Mouse (Mus musculus) heart, embryonic 13.5 days (tissue): ENCODE data around the gene Dbi. TPM values are rescaled to one million over a fixed set of nuclear protein-coding genes. Genes with fewer than 3 reads are reported as not detected.

Experiments used
- ATAC-seq: fragments of 200-750 bp; cut with Nextera tagmentation; 2 replicates; pipeline ENCODE4 v1.8.0; 2017; ENCODE audit warnings: moderate TSS enrichment; ENCODE audit not compliant: insufficient number of reproducible peaks, low FRiP score, low TSS enrichment; ENCODE audit errors: extremely low read depth
- H3K27ac ChIP-seq: fragments of 300-500 bp; sonication (generic); replicated peaks from 2 replicates; pipeline ENCODE4 v1.5.1; 2015; ENCODE audit warnings: moderate library complexity, mild to moderate bottlenecking, inconsistent platforms
- H3K27me3 ChIP-seq: fragments of 300-500 bp; sonication (generic); replicated peaks from 2 replicates; pipeline ENCODE4 v1.6.1; 2015; ENCODE audit warnings: mild to moderate bottlenecking, inconsistent platforms
- H3K36me3 ChIP-seq: fragments of 300-500 bp; sonication (generic); 2 replicates; pipeline ENCODE4 v1.6.1; 2015; ENCODE audit warnings: mild to moderate bottlenecking, inconsistent platforms
- H3K4me1 ChIP-seq: fragments of 300-500 bp; sonication (generic); 2 replicates; pipeline ENCODE4 v1.6.1; 2015; ENCODE audit warnings: inconsistent platforms
- H3K4me2 ChIP-seq: fragments of 300-500 bp; sonication (generic); 2 replicates; pipeline ENCODE4 v1.6.1; 2015; ENCODE audit warnings: inconsistent platforms, mild to moderate bottlenecking, moderate library complexity
- H3K4me3 ChIP-seq: fragments of 300-500 bp; sonication (generic); 2 replicates; pipeline ENCODE4 v1.5.1; 2015; ENCODE audit warnings: moderate library complexity, mild to moderate bottlenecking, inconsistent platforms
- H3K9ac ChIP-seq: fragments of 300-500 bp; sonication (generic); 2 replicates; pipeline ENCODE4 v1.6.1; 2015; ENCODE audit warnings: inconsistent platforms, mild to moderate bottlenecking, moderate library complexity
- H3K9me3 ChIP-seq: fragments of 300-500 bp; sonication (generic); 2 replicates; pipeline ENCODE4 v1.6.1; 2016; ENCODE audit warnings: inconsistent platforms
- WGBS: fragments of 180-500 bp; shearing (Covaris S2); methylation state at CpG from one replicate; pipeline ENCODE4 v1.1.7; 2015; ENCODE audit warnings: mixed read lengths; 5-methylcytosine and 5-hydroxymethylcytosine counted together
- polyA plus RNA-seq: library from polyadenylated mRNA; unstranded; fragments of >200 nt; fragmentation: Nextera tagmentation; extraction: Ambion mirVana; gene quantifications from 2 replicates; pipeline ENCODE4 v1.2.1, GENCODE M21; 2015

Gene Dbi
- polyA plus RNA-seq, 1 experiment from 2014 or later, result 621 TPM

DNA sequence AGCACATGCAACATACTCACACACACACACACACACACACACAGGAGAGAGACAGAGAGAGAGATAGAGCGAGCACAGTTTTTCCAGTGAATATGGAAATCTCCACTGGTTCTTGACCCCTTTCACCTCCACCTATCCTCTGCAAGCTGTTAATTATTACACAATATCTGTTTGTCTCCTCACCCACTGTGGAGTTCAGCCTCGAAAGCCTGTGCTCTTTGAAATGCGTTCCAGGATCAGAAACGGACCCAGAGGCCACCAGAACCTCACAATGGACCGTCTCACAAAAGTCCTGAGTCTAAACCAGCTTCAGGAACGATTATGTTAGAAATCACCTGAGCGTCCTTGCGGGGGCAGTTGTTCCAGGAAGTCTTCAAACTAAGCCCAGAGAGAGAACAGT lies 54.7 kb downstream of the Dbi start:
- no peak for ATAC-seq
- Histone ChIP-seq H3K4me3 (no peak overlapping the region), H3K27ac (no peak overlapping the region), H3K36me3 (peaks cover 9% of the 10 kb centered on the region), H3K4me2 (no peak overlapping the region), H3K27me3 (no peaks in the 10 kb centered on the region; the same call in 1 of the 2 replicates), H3K4me1 (no peaks in the 10 kb centered on the region), H3K9me3 (no peaks in the 10 kb centered on the region), H3K9ac (no peak overlapping the region)
- WGBS, result 81% methylated on average over 8 of the region's 8 CpGs

DNA sequence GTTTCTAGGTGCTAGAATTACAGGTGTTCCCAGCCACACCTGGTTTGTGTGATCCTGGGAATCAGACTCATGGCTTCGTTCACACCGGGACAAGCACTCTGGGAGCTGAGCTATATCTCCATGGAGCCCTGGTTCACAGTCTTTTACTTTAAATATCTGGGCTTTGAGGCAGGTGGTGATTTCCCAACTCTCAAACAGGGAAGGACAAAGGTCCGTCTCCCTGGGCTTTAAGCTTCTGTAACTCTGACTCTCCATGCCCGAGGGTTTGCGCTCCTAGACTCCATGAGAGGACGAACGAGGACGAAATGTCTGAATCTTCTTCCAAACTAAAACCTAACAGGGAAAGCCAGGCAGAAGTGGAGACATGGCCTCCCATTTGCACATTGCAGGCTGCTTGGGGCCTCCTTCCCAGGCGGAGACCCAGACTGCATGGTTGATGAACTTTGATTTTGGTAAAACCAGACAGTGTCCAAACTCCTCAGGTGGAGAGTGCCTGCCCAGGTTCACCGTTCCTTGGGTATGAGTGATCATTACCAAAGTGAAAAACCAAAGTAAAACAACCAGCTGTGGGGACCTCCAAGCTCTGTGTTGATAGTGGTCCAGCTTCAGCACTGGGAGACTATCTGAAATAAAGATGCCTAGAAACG lies 56.7 kb downstream of the Dbi start:
- no peak overlapping the region for H3K27ac ChIP-seq
- H3K4me1 ChIP-seq, result no peaks in the 10 kb centered on the region
- H3K9ac ChIP-seq, result no peak overlapping the region
- ATAC-seq, result no peak
- no peak overlapping the region for H3K4me3 ChIP-seq
- no peaks in the 10 kb centered on the region for H3K9me3 ChIP-seq
- H3K36me3 ChIP-seq, result peaks cover 9% of the 10 kb centered on the region
- H3K27me3 ChIP-seq, result no peaks in the 10 kb centered on the region; the same call in 1 of the 2 replicates
- H3K4me2 ChIP-seq, result no peak overlapping the region
- WGBS, result 86% methylated on average over 11 of the region's 11 CpGs

Other genes with a start within 250 kb of the Dbi start
- 6.2 and 7.0 TPM in 2 replicates for gene Tmem177, start 207.9 kb downstream of the Dbi start, polyA plus RNA-seq
- gene Cfap221, start 123.8 kb downstream of the Dbi start, polyA plus RNA-seq, result not detected in 2 replicates
- gene Sctr, start 114.2 kb downstream of the Dbi start, polyA plus RNA-seq, result 0.09 TPM in 2 replicates
- gene Tmem37, start 47.0 kb downstream of the Dbi start, polyA plus RNA-seq, result 14.7 and 16.6 TPM in 2 replicates
- 11.7 and 12.0 TPM in 2 replicates for gene 3110009E18Rik, start 109 bp upstream of the Dbi start, polyA plus RNA-seq
- 16.2 and 18.7 TPM in 2 replicates for gene Steap3, start 151.6 kb upstream of the Dbi start, polyA plus RNA-seq
- gene C1ql2, start 219.5 kb upstream of the Dbi start, polyA plus RNA-seq, result not detected in 2 replicates